Mouse (Mus musculus): ENCODE results near the gene Rtp1. TPM values are rescaled to one million over a fixed set of nuclear protein-coding genes. Genes with fewer than 3 reads are reported as not detected.

The Rtp1 gene
- polyA plus RNA-seq, 1 experiment from 2014 or later = not detected

DNA sequence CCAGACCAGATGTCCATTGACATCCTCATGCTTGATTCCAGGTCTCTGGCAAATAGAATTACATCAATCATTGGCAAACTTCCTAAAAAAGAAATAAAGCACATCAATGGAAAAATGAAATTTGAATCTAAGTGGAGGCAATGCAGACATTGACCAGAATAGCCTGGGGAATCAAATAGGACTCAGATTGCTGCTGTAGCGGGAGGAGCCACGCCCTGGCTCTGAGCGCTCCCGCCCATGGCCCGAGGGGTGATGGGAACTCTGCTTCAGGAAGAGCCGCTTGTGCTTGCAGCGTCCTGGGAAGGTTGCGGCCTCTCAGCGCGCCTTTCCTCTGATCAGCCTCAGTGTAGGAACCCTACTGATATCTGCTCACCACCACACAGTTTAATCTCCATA is 12.7 kb upstream of the Rtp1 start:
- WGBS = 26% methylated on average over 10 of the region's 10 CpGs
- ATAC-seq (replicated peaks; ENCODE audit: low FRiP score, low TSS enrichment, low read depth) = peak; percentile 62; the same call in 1 of the 2 replicates
- no peaks in the 10 kb centered on the region for H3K9me3 ChIP-seq (ENCODE audit: control insufficient read depth, low read length)
- DNase-seq (ENCODE audit: low spot score) = no peak
- 0 out of 2 replicates have a peak overlapping the region, but pooled peaks have one; percentile 43 for H3K27ac ChIP-seq (ENCODE audit: low read depth)
- no peak overlapping the region for H3K9ac ChIP-seq (ENCODE audit: low read length)
- peaks cover 11% of the 10 kb centered on the region for H3K4me1 ChIP-seq (replicated peaks; ENCODE audit: control insufficient read depth, insufficient read depth, low read length)
- H3K36me3 ChIP-seq (ENCODE audit: control insufficient read depth, insufficient read depth, low read length) = no peaks in the 10 kb centered on the region
- no peaks in the 10 kb centered on the region for H3K27me3 ChIP-seq (replicated peaks; ENCODE audit: control insufficient read depth, insufficient read depth, low read length)
- no peak overlapping the region; the same call in 1 of the 2 replicates for H3K4me3 ChIP-seq (ENCODE audit: low read depth, low read length)
- H3K4me2 ChIP-seq (ENCODE audit: low read length) = peak overlapping the region; percentile 46

- no peak overlapping the region; the same call in 1 of the 2 replicates for H3K4me3 ChIP-seq (ENCODE audit: low read depth, low read length)
- no peak overlapping the region for H3K9ac ChIP-seq (ENCODE audit: low read length)
- H3K9me3 ChIP-seq (ENCODE audit: control insufficient read depth, low read length) = no peaks in the 10 kb centered on the region
- peak; percentile 43; the same call in 1 of the 2 replicates for ATAC-seq (replicated peaks; ENCODE audit: low FRiP score, low TSS enrichment, low read depth)
- peak overlapping the region; percentile 46 for H3K4me2 ChIP-seq (ENCODE audit: low read length)
- DNase-seq (ENCODE audit: low spot score) = peak; percentile 69
- 33% methylated on average over 9 of the region's 9 CpGs for WGBS
- 0 out of 2 replicates have a peak overlapping the region, but pooled peaks have one; percentile 43 for H3K27ac ChIP-seq (ENCODE audit: low read depth)
- H3K27me3 ChIP-seq (replicated peaks; ENCODE audit: control insufficient read depth, insufficient read depth, low read length) = no peaks in the 10 kb centered on the region
- peaks cover 11% of the 10 kb centered on the region for H3K4me1 ChIP-seq (replicated peaks; ENCODE audit: control insufficient read depth, insufficient read depth, low read length)
- H3K36me3 ChIP-seq (ENCODE audit: control insufficient read depth, insufficient read depth, low read length) = no peaks in the 10 kb centered on the region
Observed at GRCm38 (mm10) chr16:23416657-23417293, 12.2 kb upstream of the Rtp1 start.

GRCm38 (mm10) chr16:23417456-23418240 is 11.3 kb upstream of the Rtp1 start:
- Histone ChIP-seq H3K4me3 (ENCODE audit: low read depth, low read length) (no peak overlapping the region), H3K9me3 (ENCODE audit: control insufficient read depth, low read length) (no peaks in the 10 kb centered on the region), H3K4me2 (ENCODE audit: low read length) (no peak overlapping the region), H3K36me3 (ENCODE audit: control insufficient read depth, insufficient read depth, low read length) (no peaks in the 10 kb centered on the region), H3K4me1 (replicated peaks; ENCODE audit: control insufficient read depth, insufficient read depth, low read length) (peaks cover 11% of the 10 kb centered on the region), H3K27ac (ENCODE audit: low read depth) (no peak overlapping the region), H3K27me3 (replicated peaks; ENCODE audit: control insufficient read depth, insufficient read depth, low read length) (no peaks in the 10 kb centered on the region), H3K9ac (ENCODE audit: low read length) (no peak overlapping the region)
- ATAC-seq (replicated peaks; ENCODE audit: low FRiP score, low TSS enrichment, low read depth) (no peak), DNase-seq (ENCODE audit: low spot score) (no peak)
- 70% methylated on average over 13 of the region's 13 CpGs for WGBS

DNA sequence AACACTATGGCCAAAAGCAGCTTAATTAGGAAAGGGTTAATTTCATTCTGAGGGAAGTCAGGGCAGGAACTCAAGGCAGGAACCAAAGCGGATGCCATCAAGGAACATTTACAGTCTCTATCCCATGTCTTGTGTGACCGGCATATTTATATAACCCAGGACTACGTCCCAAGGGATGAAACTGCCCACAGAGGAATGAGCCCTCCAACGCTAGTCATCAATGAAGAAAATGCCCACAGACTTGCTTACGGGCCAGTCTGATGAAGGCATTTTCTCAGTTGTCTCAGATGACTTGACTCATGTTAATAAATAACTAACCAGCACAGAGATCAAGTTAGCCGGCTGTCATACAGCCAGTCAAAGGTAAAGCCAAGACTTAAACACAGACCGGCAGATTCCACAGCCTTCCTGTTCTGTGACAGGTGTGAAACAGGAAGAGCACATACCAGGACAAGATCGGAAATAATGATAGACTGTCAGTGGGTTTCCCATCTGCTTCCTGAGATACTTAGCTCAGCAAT is 9.3 kb upstream of the Rtp1 start:
- ATAC-seq (replicated peaks; ENCODE audit: low FRiP score, low TSS enrichment, low read depth) = no peak
- 78% methylated on average over 8 of the region's 8 CpGs for WGBS
- Histone ChIP-seq H3K4me1 (replicated peaks; ENCODE audit: control insufficient read depth, insufficient read depth, low read length) (peaks cover 11% of the 10 kb centered on the region), H3K27ac (ENCODE audit: low read depth) (no peak overlapping the region), H3K4me2 (ENCODE audit: low read length) (no peak overlapping the region), H3K9me3 (ENCODE audit: control insufficient read depth, low read length) (no peaks in the 10 kb centered on the region), H3K36me3 (ENCODE audit: control insufficient read depth, insufficient read depth, low read length) (no peaks in the 10 kb centered on the region), H3K4me3 (ENCODE audit: low read depth, low read length) (no peak overlapping the region), H3K27me3 (replicated peaks; ENCODE audit: control insufficient read depth, insufficient read depth, low read length) (no peaks in the 10 kb centered on the region), H3K9ac (ENCODE audit: low read length) (no peak overlapping the region)
- DNase-seq (ENCODE audit: low spot score) = no peak

GRCm38 (mm10) chr16:23423825-23424224 is 5.1 kb upstream of the Rtp1 start:
- H3K4me3 ChIP-seq (ENCODE audit: low read depth, low read length) = no peak overlapping the region
- no peak for ATAC-seq (replicated peaks; ENCODE audit: low FRiP score, low TSS enrichment, low read depth)
- no peaks in the 10 kb centered on the region for H3K27me3 ChIP-seq (replicated peaks; ENCODE audit: control insufficient read depth, insufficient read depth, low read length)
- H3K4me2 ChIP-seq (ENCODE audit: low read length) = no peak overlapping the region
- no peaks in the 10 kb centered on the region for H3K4me1 ChIP-seq (replicated peaks; ENCODE audit: control insufficient read depth, insufficient read depth, low read length)
- WGBS = 77% methylated on average over 5 of the region's 5 CpGs
- H3K36me3 ChIP-seq (ENCODE audit: control insufficient read depth, insufficient read depth, low read length) = no peaks in the 10 kb centered on the region
- no peak for DNase-seq (ENCODE audit: low spot score)
- H3K9ac ChIP-seq (ENCODE audit: low read length) = no peak overlapping the region
- H3K9me3 ChIP-seq (ENCODE audit: control insufficient read depth, low read length) = no peaks in the 10 kb centered on the region
- H3K27ac ChIP-seq (ENCODE audit: low read depth) = no peak overlapping the region

DNA sequence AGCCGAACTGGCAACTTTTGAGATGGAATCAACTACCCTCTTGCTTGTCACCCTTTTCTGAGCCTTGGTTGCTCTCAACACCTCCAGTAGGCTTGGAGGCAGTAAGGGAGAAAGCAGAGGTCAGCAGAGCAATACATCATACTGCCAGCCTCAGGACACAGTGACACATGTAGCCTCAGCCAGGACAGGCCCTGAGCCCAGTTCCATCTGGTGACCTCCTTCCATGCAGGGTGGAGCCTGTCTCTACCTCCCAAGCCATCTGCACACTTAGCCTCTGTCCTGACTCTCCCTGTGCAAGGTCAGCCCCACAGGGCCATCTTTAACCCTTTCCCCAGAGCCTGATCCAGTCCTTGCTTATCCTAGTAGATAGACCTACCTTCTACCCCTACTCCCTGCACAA is 1.2 kb upstream of the Rtp1 start:
- no peaks in the 10 kb centered on the region for H3K9me3 ChIP-seq (ENCODE audit: control insufficient read depth, low read length)
- no peak overlapping the region for H3K4me2 ChIP-seq (ENCODE audit: low read length)
- ATAC-seq (replicated peaks; ENCODE audit: low FRiP score, low TSS enrichment, low read depth) (no peak), DNase-seq (ENCODE audit: low spot score) (no peak)
- no peaks in the 10 kb centered on the region for H3K36me3 ChIP-seq (ENCODE audit: control insufficient read depth, insufficient read depth, low read length)
- H3K27me3 ChIP-seq (replicated peaks; ENCODE audit: control insufficient read depth, insufficient read depth, low read length) = no peaks in the 10 kb centered on the region
- no peak overlapping the region for H3K9ac ChIP-seq (ENCODE audit: low read length)
- WGBS = 76% methylated on average over 1 of the region's 1 CpGs
- H3K4me3 ChIP-seq (ENCODE audit: low read depth, low read length) = no peak overlapping the region
- no peaks in the 10 kb centered on the region for H3K4me1 ChIP-seq (replicated peaks; ENCODE audit: control insufficient read depth, insufficient read depth, low read length)
- no peak overlapping the region for H3K27ac ChIP-seq (ENCODE audit: low read depth)

- no peaks in the 10 kb centered on the region for H3K27me3 ChIP-seq (replicated peaks; ENCODE audit: control insufficient read depth, insufficient read depth, low read length)
- H3K4me1 ChIP-seq (replicated peaks; ENCODE audit: control insufficient read depth, insufficient read depth, low read length) = no peaks in the 10 kb centered on the region
- no peak overlapping the region for H3K4me2 ChIP-seq (ENCODE audit: low read length)
- H3K4me3 ChIP-seq (ENCODE audit: low read depth, low read length) = no peak overlapping the region
- no peaks in the 10 kb centered on the region for H3K9me3 ChIP-seq (ENCODE audit: control insufficient read depth, low read length)
- no peak overlapping the region for H3K27ac ChIP-seq (ENCODE audit: low read depth)
- whole genome bisulfite sequencing = 73% methylated on average over 8 of the region's 8 CpGs
- no peak for DNase-seq (ENCODE audit: low spot score)
- no peak for ATAC-seq (replicated peaks; ENCODE audit: low FRiP score, low TSS enrichment, low read depth)
- no peaks in the 10 kb centered on the region for H3K36me3 ChIP-seq (ENCODE audit: control insufficient read depth, insufficient read depth, low read length)
- no peak overlapping the region for H3K9ac ChIP-seq (ENCODE audit: low read length)
Observed at GRCm38 (mm10) chr16:23429991-23430390, 1.1 kb downstream of the Rtp1 start.

DNA sequence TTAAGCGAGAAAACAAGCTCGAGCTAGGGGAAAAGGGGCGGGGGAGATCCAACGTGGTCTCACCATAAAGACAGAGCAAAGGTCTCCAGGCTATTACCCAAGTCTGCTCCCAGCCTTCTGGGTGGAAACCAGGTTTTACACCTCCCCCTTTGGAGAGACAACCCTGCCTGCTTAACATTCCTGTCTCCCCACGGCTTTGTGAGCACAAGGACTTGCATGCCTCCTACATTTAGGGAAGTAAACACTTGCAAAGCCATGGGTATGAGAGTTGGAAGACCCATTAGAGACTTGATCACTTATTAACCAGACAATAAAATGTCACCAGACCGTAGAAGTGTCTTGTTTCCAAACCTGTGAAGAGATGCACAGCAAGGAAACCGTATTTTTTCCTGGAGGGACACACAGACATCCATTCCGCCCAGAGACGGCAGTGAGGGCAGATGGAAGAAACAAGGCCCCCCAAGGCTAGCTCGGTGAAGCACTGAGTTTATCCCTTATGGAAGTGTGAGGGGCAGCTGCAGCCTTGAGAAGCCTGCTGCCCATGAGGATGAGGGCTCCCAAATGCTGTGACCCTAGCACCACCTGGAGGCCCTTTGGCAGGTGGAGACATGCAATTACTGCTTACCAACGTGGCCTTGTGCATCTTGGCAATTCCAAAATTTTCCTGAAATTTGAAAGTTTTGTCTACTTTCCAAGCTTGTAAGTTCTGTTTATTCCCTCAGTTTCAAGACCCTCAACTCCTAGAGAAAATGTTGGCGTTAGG is 8.7 kb downstream of the Rtp1 start:
- no peaks in the 10 kb centered on the region for H3K9me3 ChIP-seq (ENCODE audit: control insufficient read depth, low read length)
- H3K4me3 ChIP-seq (ENCODE audit: low read depth, low read length) = no peak overlapping the region
- no peak for DNase-seq (ENCODE audit: low spot score)
- H3K9ac ChIP-seq (ENCODE audit: low read length) = no peak overlapping the region
- H3K36me3 ChIP-seq (ENCODE audit: control insufficient read depth, insufficient read depth, low read length) = no peaks in the 10 kb centered on the region
- no peaks in the 10 kb centered on the region for H3K27me3 ChIP-seq (replicated peaks; ENCODE audit: control insufficient read depth, insufficient read depth, low read length)
- ATAC-seq (replicated peaks; ENCODE audit: low FRiP score, low TSS enrichment, low read depth) = peak; percentile 43; the same call in 1 of the 2 replicates
- 48% methylated on average over 12 of the region's 12 CpGs for WGBS
- H3K4me1 ChIP-seq (replicated peaks; ENCODE audit: control insufficient read depth, insufficient read depth, low read length) = no peaks in the 10 kb centered on the region
- H3K27ac ChIP-seq (ENCODE audit: low read depth) = no peak overlapping the region
- no peak overlapping the region for H3K4me2 ChIP-seq (ENCODE audit: low read length)

Measured in intestine, embryonic 14.5 days (tissue).